Mouse (Mus musculus) WW6 (cell line): ENCODE data around the gene Plxnc1.

Experiments
- DNase-seq: peaks from one replicate; pipeline ENCODE4 v3.0.0-alpha.2; 2013; ENCODE audit warnings: low read depth, low spot score

Plxnc1 gene

GRCm38 (mm10) chr10:94947915-94948675 lies 3.5 kb upstream of the Plxnc1 start:
- no peak for DNase-seq

GRCm38 (mm10) chr10:94947386-94947785 lies 2.8 kb upstream of the Plxnc1 start:
- DNase-seq, result no peak

GRCm38 (mm10) chr10:94945206-94945711 lies 624 bp upstream of the Plxnc1 start:
- DNase-seq, result no peak

GRCm38 (mm10) chr10:94943846-94944690 lies 567 bp downstream of the Plxnc1 start:
- no peak for DNase-seq

GRCm38 (mm10) chr10:94943401-94943845 lies 1.2 kb downstream of the Plxnc1 start:
- no peak for DNase-seq

- DNase-seq, result no peak
Measured at GRCm38 (mm10) chr10:94942449-94943041, 2.1 kb downstream of the Plxnc1 start.

GRCm38 (mm10) chr10:94941551-94941950 lies 3.1 kb downstream of the Plxnc1 start:
- DNase-seq, result no peak

- no peak for DNase-seq
Measured at GRCm38 (mm10) chr10:94940786-94941185, 3.8 kb downstream of the Plxnc1 start.

GRCm38 (mm10) chr10:94940061-94940460 lies 4.6 kb downstream of the Plxnc1 start:
- no peak for DNase-seq

- DNase-seq, result no peak
Measured at GRCm38 (mm10) chr10:94938899-94939298, 5.7 kb downstream of the Plxnc1 start.

GRCm38 (mm10) chr10:94938320-94938719 lies 6.3 kb downstream of the Plxnc1 start:
- no peak for DNase-seq

GRCm38 (mm10) chr10:94935270-94935669 lies 9.4 kb downstream of the Plxnc1 start:
- DNase-seq, result no peak

GRCm38 (mm10) chr10:94934151-94934614 lies 10.5 kb downstream of the Plxnc1 start:
- no peak for DNase-seq

GRCm38 (mm10) chr10:94931961-94932832 lies 12.4 kb downstream of the Plxnc1 start:
- DNase-seq, result no peak

- no peak for DNase-seq
Measured at GRCm38 (mm10) chr10:94928164-94928563, 16.5 kb downstream of the Plxnc1 start.

GRCm38 (mm10) chr10:94926297-94926696 lies 18.3 kb downstream of the Plxnc1 start:
- no peak for DNase-seq

- no peak for DNase-seq
Measured at GRCm38 (mm10) chr10:94924878-94925277, 19.8 kb downstream of the Plxnc1 start.

GRCm38 (mm10) chr10:94924450-94924849 lies 20.2 kb downstream of the Plxnc1 start:
- no peak for DNase-seq

GRCm38 (mm10) chr10:94923337-94923762 lies 21.3 kb downstream of the Plxnc1 start:
- DNase-seq, result no peak

GRCm38 (mm10) chr10:94922848-94923247 lies 21.8 kb downstream of the Plxnc1 start:
- DNase-seq, result no peak

GRCm38 (mm10) chr10:94921751-94922150 lies 22.9 kb downstream of the Plxnc1 start:
- DNase-seq, result no peak
